Mouse (Mus musculus): ENCODE data around the gene Sgo2b. TPM values are rescaled to one million over a fixed set of nuclear protein-coding genes. Genes with fewer than 3 reads are reported as not detected.
"Not testable (repeated sequence)": the region's sequence is repeated elsewhere in the genome, so short reads cannot be mapped to it uniquely, and the experiment has no call there.

Gene Sgo2b
- polyA plus RNA-seq (2012; rRNA removed) = not detected in 2 replicates

- WGBS = 21% methylated on average over 30 of the region's 30 CpGs
- DNase-seq (ENCODE audit: low read depth, low spot score) = no peak
These were observed at the start of gene Sgo2b for GRCm38 (mm10) chr8:63951626-63952377. Sgo2b (minus strand) TSS chr8:63952248.

- not testable (repeated sequence) for DNase-seq (ENCODE audit: low read depth, low spot score)
- 40% methylated on average over 9 of the region's 9 CpGs for WGBS
These were observed 18.8 kb upstream of the Sgo2b start for GRCm38 (mm10) chr8:63970612-63971391.

- DNase-seq (ENCODE audit: low read depth, low spot score) = no peak
- 68% methylated on average over 3 of the region's 3 CpGs for WGBS
These were observed 9.2 kb upstream of the Sgo2b start for GRCm38 (mm10) chr8:63961032-63961785.

GRCm38 (mm10) chr8:63953802-63954201 is 1.8 kb upstream of the Sgo2b start:
- DNase-seq (ENCODE audit: low read depth, low spot score) = not testable (repeated sequence)
- 49% methylated on average over 4 of the region's 4 CpGs for WGBS

- WGBS = 83% methylated on average over 7 of the region's 7 CpGs
- DNase-seq (ENCODE audit: low read depth, low spot score) = no peak
These were observed 18.9 kb downstream of the Sgo2b start for GRCm38 (mm10) chr8:63933171-63933570.

GRCm38 (mm10) chr8:63929301-63930097 is 22.5 kb downstream of the Sgo2b start:
- WGBS = 79% methylated on average over 3 of the region's 3 CpGs
- no peak for DNase-seq (ENCODE audit: low read depth, low spot score)

- 15% methylated on average over 4 of the region's 4 CpGs for WGBS
- DNase-seq (ENCODE audit: low read depth, low spot score) = no peak
These were observed 30.6 kb downstream of the Sgo2b start for GRCm38 (mm10) chr8:63921257-63921960.

- no peak for DNase-seq (ENCODE audit: low read depth, low spot score)
- 34% methylated on average over 2 of the region's 2 CpGs for WGBS
These were observed 57.0 kb downstream of the Sgo2b start for GRCm38 (mm10) chr8:63895096-63895495.

- WGBS = 76% methylated on average over 4 of the region's 4 CpGs
- DNase-seq (ENCODE audit: low read depth, low spot score) = no peak
These were observed 73.7 kb downstream of the Sgo2b start for GRCm38 (mm10) chr8:63878353-63878752.

- no peak for DNase-seq (ENCODE audit: low read depth, low spot score)
- WGBS = 9% methylated on average over 6 of the region's 6 CpGs
These were observed 74.7 kb downstream of the Sgo2b start for GRCm38 (mm10) chr8:63877393-63877792.

- no peak for DNase-seq (ENCODE audit: low read depth, low spot score)
- WGBS = 86% methylated on average over 7 of the region's 7 CpGs
These were observed 75.1 kb downstream of the Sgo2b start for GRCm38 (mm10) chr8:63876949-63877348.
